Mouse (Mus musculus) thymus, adult 2 months (tissue): ENCODE measurements around the gene Atp8a2. TPM values are rescaled to one million over a fixed set of nuclear protein-coding genes. Genes with fewer than 3 reads are reported as not detected.

ENCODE experiments used
- DNase-seq: peaks from one replicate; pipeline ENCODE4 v3.0.0; 2021
- H3K27ac ChIP-seq: fragments of 200-500 bp; 2 replicates; pipeline ENCODE4 v1.5.1; 2012; ENCODE audit warnings: low read length, control low read depth; ENCODE audit not compliant: control insufficient read depth, insufficient read depth
- H3K27me3 ChIP-seq: fragments of 200-500 bp; 2 replicates; pipeline ENCODE4 v1.6.1; 2012; ENCODE audit warnings: mild to moderate bottlenecking, low read length, moderate library complexity, mixed read lengths; ENCODE audit not compliant: control insufficient read depth, insufficient read depth
- H3K36me3 ChIP-seq: fragments of 200-500 bp; 2 replicates; pipeline ENCODE4 v1.6.1; 2012; ENCODE audit warnings: mild to moderate bottlenecking, low read length, moderate library complexity; ENCODE audit not compliant: control insufficient read depth, insufficient read depth
- H3K4me1 ChIP-seq: fragments of 200-500 bp; replicated peaks from 2 replicates; pipeline ENCODE4 v1.6.1; 2012; ENCODE audit warnings: low read length; ENCODE audit not compliant: control insufficient read depth, insufficient read depth
- H3K4me3 ChIP-seq: fragments of 200-500 bp; 2 replicates; pipeline ENCODE4 v1.5.1; 2012; ENCODE audit warnings: mild to moderate bottlenecking, low read length, control low read depth, moderate library complexity; ENCODE audit not compliant: control insufficient read depth, insufficient read depth
- CTCF ChIP-seq: fragments of 200-500 bp; IDR thresholded peaks from 2 replicates; pipeline ENCODE4 v1.5.1; 2012; ENCODE audit warnings: mild to moderate bottlenecking, control low read depth, low read length, moderate library complexity, borderline replicate concordance; ENCODE audit not compliant: control insufficient read depth, poor library complexity, insufficient read depth; ENCODE audit errors: extremely low read depth
- POLR2A ChIP-seq: fragments of 200-500 bp; IDR thresholded peaks from 2 replicates; pipeline ENCODE4 v1.6.1; 2012; ENCODE audit warnings: mild to moderate bottlenecking, low read length, control low read depth, moderate library complexity; ENCODE audit not compliant: control insufficient read depth, poor library complexity, insufficient read depth; ENCODE audit errors: extremely low read depth
- WGBS: fragments of 180-500 bp; shearing (Covaris S2); methylation state at CpG from one replicate; pipeline ENCODE4 v1.1.7; 2018; 5-methylcytosine and 5-hydroxymethylcytosine counted together
- polyA plus RNA-seq: library from polyadenylated mRNA; depleted of rRNA; stranded (reverse); fragments of >200 nt; gene quantifications from 2 replicates; pipeline ENCODE4 v1.2.3, GENCODE M21; 2012; rRNA removed

The Atp8a2 gene
- polyA plus RNA-seq, 1 experiment, result 0.38 TPM

DNA sequence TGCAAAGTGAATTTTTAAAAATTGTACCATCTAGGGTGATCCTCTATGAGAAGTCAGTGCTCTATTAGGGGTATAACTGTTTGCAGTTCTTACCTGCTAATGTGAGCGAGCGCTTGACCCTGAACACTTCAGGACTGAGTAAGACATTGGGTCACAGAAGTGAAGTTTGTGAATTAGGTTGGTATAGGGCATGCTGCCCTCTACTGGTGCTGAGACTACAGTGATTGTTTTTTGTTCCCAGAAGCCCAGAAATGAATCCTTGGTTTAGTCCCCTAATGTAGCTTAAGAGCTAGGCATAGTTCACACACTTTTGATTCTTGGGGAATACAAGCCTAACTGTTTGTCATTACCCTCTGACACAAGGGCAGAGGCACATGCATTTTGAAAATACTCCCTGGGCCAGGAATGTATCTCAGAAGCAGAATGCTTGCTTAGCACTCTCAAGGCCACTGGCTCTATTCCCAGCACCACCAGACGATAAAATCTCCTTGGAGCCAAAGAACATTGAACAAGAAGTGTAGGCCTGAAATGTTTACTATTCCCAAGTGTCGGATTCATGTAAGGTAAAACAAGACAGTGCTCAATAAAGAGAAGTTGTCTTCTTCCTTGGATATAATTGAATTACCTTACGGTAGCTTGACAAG is 592.9 kb downstream of the Atp8a2 start:
- Histone ChIP-seq H3K36me3 (no peaks in the 10 kb centered on the region), H3K4me3 (no peak overlapping the region), H3K27ac (no peak overlapping the region), H3K27me3 (no peaks in the 10 kb centered on the region), H3K4me1 (no peaks in the 10 kb centered on the region)
- TF ChIP-seq POLR2A (no peak), CTCF (no peak)
- WGBS, result 75% methylated on average over 5 of the region's 5 CpGs
- DNase-seq, result peak; percentile 26

DNA sequence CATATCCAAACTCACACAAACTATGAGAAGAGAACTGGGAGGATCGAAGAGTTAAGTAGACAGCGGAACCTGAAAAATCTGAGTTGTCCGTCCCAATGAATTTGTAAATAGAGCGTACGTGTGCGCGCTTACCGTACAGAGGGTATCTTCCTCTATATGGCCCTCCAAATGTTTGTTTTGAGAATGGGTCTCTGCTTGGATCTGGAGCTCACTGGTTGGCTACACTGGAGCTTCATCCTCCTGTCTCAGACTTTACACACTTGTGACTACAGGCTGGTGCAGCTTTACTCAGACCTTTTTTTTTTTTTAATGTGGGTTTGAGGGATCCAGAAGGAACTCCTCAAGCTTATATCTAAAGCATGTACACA is 598.7 kb downstream of the Atp8a2 start:
- Histone ChIP-seq H3K4me1 (peaks cover 6% of the 10 kb centered on the region), H3K27ac (no peak overlapping the region), H3K36me3 (no peaks in the 10 kb centered on the region), H3K27me3 (no peaks in the 10 kb centered on the region), H3K4me3 (peak overlapping the region; percentile 98)
- TF ChIP-seq CTCF (no peak), POLR2A (no peak)
- DNase-seq, result no peak
- 2% methylated on average over 8 of the region's 8 CpGs for WGBS

DNA sequence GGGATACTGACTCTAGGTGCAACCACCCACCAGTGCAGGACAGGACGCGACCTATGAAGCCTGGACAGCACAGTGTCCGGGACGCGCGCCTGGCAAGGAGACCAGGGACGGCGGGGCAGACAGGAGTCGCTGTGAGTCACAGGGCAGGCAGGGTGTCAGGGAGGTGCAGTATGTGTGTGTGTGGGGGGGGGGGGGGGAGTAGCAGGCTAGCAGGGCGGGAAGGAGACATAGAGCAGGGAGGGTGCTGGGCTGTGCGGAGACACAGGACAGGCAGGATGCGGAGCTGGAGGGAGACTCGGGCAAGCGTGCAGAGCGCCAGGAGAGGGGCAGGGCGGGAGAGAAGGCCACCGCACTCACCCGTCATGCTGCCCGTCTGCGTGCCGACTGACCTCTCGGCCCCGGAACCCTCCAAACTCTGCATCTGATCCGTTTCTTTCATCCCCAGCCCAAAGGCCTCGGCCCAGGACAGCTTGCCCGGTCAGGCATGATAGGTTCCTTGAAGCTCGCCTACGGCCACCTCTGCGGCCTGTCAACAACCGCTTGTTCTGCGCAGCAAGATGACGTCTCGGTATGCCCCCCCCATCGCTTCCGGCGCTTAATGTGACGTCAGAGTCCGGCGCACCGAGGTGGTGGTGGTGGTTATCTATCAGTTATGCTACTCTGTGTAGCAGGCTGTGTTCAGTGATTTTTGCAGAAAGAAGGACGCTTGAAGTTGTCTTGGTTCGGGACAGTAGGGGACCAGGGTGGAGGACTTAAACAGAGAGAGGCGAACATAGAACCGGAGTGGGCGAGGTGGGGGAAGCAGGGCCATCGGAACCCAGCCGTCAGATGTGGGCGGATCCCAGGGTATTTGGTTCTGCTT is 599.4 kb downstream of the Atp8a2 start, which contains the start of gene Cdadc1:
Gene Cdadc1, minus strand, starts transcription at position 562 of the 862 bp plus-strand sequence.
- peak; percentile 96 for DNase-seq
- Histone ChIP-seq H3K4me1 (peaks cover 6% of the 10 kb centered on the region), H3K27me3 (no peaks in the 10 kb centered on the region), H3K4me3 (peak within 1 kb of the TSS; percentile 98), H3K27ac (0 out of 2 replicates have a peak within 1 kb of the TSS, but pooled peaks have one; percentile 1), H3K36me3 (no peaks in the 10 kb centered on the region)
- TF ChIP-seq POLR2A (peak; percentile 64; the same call in 1 of the 2 replicates), CTCF (no peak)
- under 1% methylated on average over 47 of the region's 48 CpGs for WGBS

GRCm38 (mm10) chr14:59594988-59595387 is 602.0 kb downstream of the Atp8a2 start:
- H3K36me3 ChIP-seq, result peaks cover 12% of the 10 kb centered on the region
- H3K27me3 ChIP-seq, result no peaks in the 10 kb centered on the region
- 96% methylated on average over 3 of the region's 3 CpGs for WGBS

DNA sequence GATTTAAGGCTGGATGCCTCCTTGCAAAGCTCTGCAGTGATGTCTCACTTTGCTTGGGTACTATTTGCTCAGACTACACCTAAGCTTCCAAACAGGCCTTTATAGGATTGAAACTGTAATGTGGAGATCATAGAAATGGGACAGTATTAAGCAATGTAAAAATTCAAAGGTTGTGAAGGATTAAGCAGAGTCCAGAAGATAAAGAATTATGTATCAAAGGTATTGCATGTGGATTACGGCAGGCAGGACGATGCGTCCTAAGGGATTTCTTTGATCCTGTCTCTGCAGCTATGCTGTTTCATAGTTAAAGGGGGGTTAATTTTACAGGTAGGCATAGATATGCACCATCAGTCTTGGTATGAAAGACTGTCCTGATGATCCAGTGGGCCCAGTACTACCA is 604.4 kb downstream of the Atp8a2 start:
- TF ChIP-seq CTCF (no peak), POLR2A (no peak)
- WGBS, result 99% methylated on average over 3 of the region's 3 CpGs
- Histone ChIP-seq H3K4me1 (peaks cover 6% of the 10 kb centered on the region), H3K36me3 (peaks cover 32% of the 10 kb centered on the region), H3K4me3 (no peak overlapping the region), H3K27me3 (no peaks in the 10 kb centered on the region), H3K27ac (no peak overlapping the region)
- no peak for DNase-seq

More at GRCm38 (mm10) chr14:59594988-59595387, 602.0 kb downstream of the Atp8a2 start:
- Histone ChIP-seq H3K27ac (no peak overlapping the region), H3K4me1 (peaks cover 6% of the 10 kb centered on the region), H3K4me3 (no peak overlapping the region)
- TF ChIP-seq CTCF (no peak), POLR2A (no peak)
- DNase-seq, result no peak

DNA sequence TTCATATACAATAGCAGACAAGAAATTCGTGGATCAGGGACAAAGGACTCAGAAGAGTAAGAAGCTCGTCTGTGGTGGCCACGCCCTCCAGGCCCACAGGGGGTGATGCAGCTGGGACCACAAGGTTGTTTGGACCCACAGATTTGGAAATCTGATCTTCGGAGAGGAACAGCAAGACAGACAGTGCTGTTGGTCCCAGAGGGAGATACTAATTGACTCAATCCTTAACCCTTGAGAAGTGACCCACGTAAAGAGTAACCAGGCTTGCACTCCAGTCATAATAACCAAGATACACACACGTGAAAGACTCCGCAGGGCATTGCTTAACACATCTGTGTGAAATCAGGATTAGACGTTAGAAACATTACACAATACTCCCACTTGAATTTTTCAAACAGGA is 605.1 kb downstream of the Atp8a2 start:
- Histone ChIP-seq H3K27me3 (no peaks in the 10 kb centered on the region), H3K4me3 (no peak overlapping the region), H3K27ac (no peak overlapping the region), H3K36me3 (peaks cover 34% of the 10 kb centered on the region), H3K4me1 (peaks cover 2% of the 10 kb centered on the region)
- DNase-seq, result no peak
- 94% methylated on average over 8 of the region's 8 CpGs for WGBS
- TF ChIP-seq CTCF (no peak), POLR2A (no peak)

DNA sequence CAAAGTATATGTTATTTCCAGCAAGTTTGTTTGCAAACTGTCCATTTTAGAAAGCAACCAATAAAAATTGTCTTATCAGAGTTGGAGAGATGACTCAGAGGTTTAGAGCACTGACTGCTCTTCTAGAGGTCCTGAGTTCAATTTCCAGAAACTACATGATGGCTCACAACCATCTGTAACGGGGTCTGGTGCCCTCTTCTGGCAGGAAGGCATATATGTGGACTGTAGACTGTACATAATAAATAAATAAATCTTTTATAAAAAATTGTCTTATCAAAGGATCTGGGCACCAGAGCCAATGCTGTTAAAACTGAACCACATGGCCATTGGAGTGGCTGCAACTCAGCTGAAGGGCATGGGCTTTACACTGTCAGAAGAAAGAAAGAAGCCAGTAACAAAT is 606.4 kb downstream of the Atp8a2 start:
- no peak overlapping the region for H3K4me3 ChIP-seq
- H3K36me3 ChIP-seq, result peaks cover 46% of the 10 kb centered on the region
- DNase-seq, result peak; percentile 34
- H3K4me1 ChIP-seq, result no peaks in the 10 kb centered on the region
- WGBS, result 76% methylated on average over 1 of the region's 1 CpGs
- TF ChIP-seq CTCF (no peak), POLR2A (no peak)
- no peaks in the 10 kb centered on the region for H3K27me3 ChIP-seq
- H3K27ac ChIP-seq, result no peak overlapping the region

Other genes with a start within 250 kb of the Atp8a2 start
- gene Nupl1, start 54.3 kb upstream of the Atp8a2 start, polyA plus RNA-seq, result 0.04 TPM in 1 of 2 replicates, not detected in the other
- gene Gm49336, start 54.3 kb upstream of the Atp8a2 start, polyA plus RNA-seq, result 29.8 and 35.1 TPM in 2 replicates
- gene Mtmr6, start 68.0 kb upstream of the Atp8a2 start, polyA plus RNA-seq, result 20.8 and 21.3 TPM in 2 replicates
- 0.05 and 0.31 TPM in 2 replicates for gene Amer2, start 176.1 kb upstream of the Atp8a2 start, polyA plus RNA-seq